Mouse (Mus musculus) thymus, adult 2 months (tissue): ENCODE data around the gene Clstn2.

Experiments used
- CTCF ChIP-seq: fragments of 200-500 bp; IDR thresholded peaks from 2 replicates; pipeline ENCODE4 v1.5.1; 2012; ENCODE audit warnings: mild to moderate bottlenecking, control low read depth, low read length, moderate library complexity, borderline replicate concordance; ENCODE audit not compliant: control insufficient read depth, poor library complexity, insufficient read depth; ENCODE audit errors: extremely low read depth
- POLR2A ChIP-seq: fragments of 200-500 bp; IDR thresholded peaks from 2 replicates; pipeline ENCODE4 v1.6.1; 2012; ENCODE audit warnings: mild to moderate bottlenecking, low read length, control low read depth, moderate library complexity; ENCODE audit not compliant: control insufficient read depth, poor library complexity, insufficient read depth; ENCODE audit errors: extremely low read depth

DNA sequence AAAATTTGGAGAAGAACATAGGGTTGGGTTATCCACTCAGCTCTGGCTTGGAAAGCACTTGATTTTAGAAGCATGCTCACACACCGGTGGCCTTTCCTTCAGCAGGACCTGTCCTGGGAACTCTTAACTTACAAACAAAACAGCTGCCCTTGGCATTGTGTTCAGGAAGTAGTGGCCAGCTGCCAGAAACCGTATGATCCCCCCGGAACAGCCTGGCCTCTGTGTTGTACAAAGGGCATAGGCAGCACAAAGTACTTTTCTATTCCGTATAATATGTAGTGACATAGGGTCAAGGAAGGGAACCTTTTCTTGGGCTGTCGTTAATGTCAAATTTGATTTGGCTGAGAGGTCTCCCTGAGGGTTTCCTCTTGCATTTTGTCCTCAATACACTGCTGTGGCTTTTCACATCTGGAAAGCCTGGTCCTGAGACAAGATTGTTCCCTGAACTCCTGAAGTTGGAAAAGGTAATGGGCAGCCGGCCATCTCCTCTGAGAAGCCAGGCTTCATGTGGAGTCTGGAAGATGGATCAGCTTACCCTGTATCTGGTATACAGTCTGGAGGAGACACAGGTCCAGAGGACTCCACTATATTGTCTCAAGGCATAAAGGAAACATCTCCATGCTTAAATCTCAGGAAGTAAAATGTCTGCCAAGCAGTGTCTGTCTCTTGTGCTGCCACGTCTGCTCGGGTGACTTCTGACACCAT is 494.8 kb downstream of the Clstn2 start:
- TF ChIP-seq CTCF (no peak), POLR2A (no peak)
